Mouse (Mus musculus) right cerebral cortex, adult 18-20 months (tissue): ENCODE data around the gene Gm10057.
"Not testable (repeated sequence)": the region's sequence is repeated elsewhere in the genome, so short reads cannot be mapped to it uniquely, and the experiment has no call there.

Experiments
- DNase-seq: peaks from one replicate; pipeline ENCODE4 v3.0.0; 2022; ENCODE audit warnings: mixed read lengths

Gm10057 gene

DNA sequence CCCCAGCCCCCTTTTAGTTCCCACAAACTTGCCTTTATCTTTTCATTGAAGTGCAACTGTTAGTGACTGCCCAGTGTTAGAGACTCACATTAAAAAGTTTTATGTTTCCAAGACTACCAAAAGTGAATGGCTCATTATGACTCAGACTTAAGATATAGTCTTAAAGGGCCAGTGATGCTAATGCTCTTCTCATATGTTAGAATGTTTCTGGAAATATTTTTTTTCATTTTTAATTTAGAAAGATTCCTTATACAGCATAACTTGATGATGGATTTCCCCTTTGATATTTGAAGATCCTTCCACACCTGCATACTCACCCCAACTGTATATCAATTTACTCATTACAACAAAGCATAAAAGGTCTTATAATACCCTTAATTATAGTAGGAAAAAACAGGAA lies at the start of gene Gm10057:
Gene Gm10057, minus strand, starts transcription at position 101 of the 400 bp plus-strand sequence.
- DNase-seq: not testable (repeated sequence)

DNA sequence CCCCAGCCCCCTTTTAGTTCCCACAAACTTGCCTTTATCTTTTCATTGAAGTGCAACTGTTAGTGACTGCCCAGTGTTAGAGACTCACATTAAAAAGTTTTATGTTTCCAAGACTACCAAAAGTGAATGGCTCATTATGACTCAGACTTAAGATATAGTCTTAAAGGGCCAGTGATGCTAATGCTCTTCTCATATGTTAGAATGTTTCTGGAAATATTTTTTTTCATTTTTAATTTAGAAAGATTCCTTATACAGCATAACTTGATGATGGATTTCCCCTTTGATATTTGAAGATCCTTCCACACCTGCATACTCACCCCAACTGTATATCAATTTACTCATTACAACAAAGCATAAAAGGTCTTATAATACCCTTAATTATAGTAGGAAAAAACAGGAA lies 21.1 kb downstream of the Gm10057 start, which contains the start of gene 4921511M17Rik:
Gene 4921511M17Rik, minus strand, starts transcription at position 101 of the 400 bp plus-strand sequence.
- DNase-seq: not testable (repeated sequence)

DNA sequence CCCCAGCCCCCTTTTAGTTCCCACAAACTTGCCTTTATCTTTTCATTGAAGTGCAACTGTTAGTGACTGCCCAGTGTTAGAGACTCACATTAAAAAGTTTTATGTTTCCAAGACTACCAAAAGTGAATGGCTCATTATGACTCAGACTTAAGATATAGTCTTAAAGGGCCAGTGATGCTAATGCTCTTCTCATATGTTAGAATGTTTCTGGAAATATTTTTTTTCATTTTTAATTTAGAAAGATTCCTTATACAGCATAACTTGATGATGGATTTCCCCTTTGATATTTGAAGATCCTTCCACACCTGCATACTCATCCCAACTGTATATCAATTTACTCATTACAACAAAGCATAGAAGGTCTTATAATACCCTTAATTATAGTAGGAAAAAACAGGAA lies 42.3 kb downstream of the Gm10057 start, which contains the start of gene Samt1:
Gene Samt1, minus strand, starts transcription at position 101 of the 400 bp plus-strand sequence.
- not testable (repeated sequence) for DNase-seq
